Mouse (Mus musculus) B cell, adult 67 days (primary cell): ENCODE results near the gene Tet2. TPM values are rescaled to one million over a fixed set of nuclear protein-coding genes. Genes with fewer than 3 reads are reported as not detected.

Source experiments
- total RNA-seq, 2 experiments: library from RNA; stranded (reverse); gene quantifications; 4 replicates each; pipeline ENCODE4 v1.2.4; 2023

Gene Tet2
- 10 to 100 TPM; 78.1 to 88.7 TPM for total RNA-seq

GRCm38 (mm10) chr3:133544551-133545303 lies at the start of gene Tet2:
Gene Tet2 (minus strand): TSS chr3:133545139.

Other genes with a start within 250 kb of the Tet2 start
- gene Ppa2, start 235.0 kb downstream of the Tet2 start, total RNA-seq, result 10 to 100 TPM; 20.8 to 28.6 TPM